Mouse (Mus musculus): ENCODE data around the gene Tlk1.

DNA sequence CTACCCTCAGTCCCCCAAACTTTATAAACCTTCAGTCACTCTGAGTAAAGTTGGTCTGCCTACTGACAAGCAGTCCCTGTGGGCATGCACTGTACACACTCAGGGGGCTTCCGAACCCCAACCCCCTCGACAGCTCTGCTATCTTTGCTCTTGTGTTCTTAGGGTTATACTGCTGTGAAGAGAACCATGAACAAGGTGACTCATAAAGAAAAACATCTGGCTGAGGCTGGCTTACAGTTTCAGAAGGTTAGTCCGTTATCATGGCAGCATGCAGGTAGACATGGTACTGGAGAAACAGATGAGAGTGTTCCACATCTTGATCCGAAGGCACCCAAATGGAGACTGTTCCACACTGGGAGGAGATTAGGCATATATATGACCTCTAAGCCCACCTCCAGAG, 114.7 kb downstream of the Tlk1 start:
- no peak for TF ChIP-seq CTCF (conservative IDR thresholded peaks at IDR 0.05; ENCODE audit: low read length)
- no peak for TF ChIP-seq NANOG (IDR thresholded peaks at IDR 0.05; ENCODE audit: borderline replicate concordance, low read length)

Measured in E14TG2a.4 (cell line).